Comparison of ENCODE assay signal across 20 mouse cellular contexts in the genomic region with DNA sequence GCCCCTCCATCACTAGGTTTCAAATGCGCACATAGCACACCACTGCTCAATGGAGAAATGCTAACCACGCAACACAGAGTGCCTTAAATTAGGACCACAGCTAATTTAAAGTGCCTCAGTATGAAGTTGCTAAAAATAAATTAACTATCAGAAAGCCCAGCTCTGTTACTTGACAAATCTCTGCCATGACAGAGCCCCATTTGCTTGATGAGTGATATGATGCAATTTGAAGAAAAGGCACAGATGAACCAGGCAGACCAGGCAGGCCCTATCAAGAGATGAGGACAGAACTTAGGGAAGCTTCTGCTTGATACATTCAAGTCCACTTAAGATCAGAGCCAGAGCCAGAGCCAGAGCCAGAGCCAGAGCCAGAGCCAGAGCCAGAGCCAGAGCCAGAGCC.
"Had no signal": no experiment of that assay in that cellular context is flagged by ENCODE, and none has a peak within 500 bp of the region (broad histone marks: within the 10 kb centered on the region; RNA-seq: fewer than 3 reads in every experiment).

No protein-coding gene starts in this region.

- DNase-seq: lung, adult 2 months; lung, postnatal 14 days; lung, postnatal 36 days; retina, postnatal 1 day; right cerebral cortex, adult 18-20 months; right cerebral cortex, postnatal 25 days; right cerebral cortex, postnatal 4 days; spleen, adult 18-20 months; thymus, adult 18-20 months; thymus, postnatal 14 days; thymus, postnatal 36 days had no signal

- H3K9ac ChIP-seq: lung, embryonic 15.5 days; midbrain, embryonic 13.5 days; midbrain, embryonic 15.5 days; neural tube, embryonic 13.5 days; neural tube, embryonic 15.5 days had no signal

- H3K36me3 ChIP-seq: lung, embryonic 15.5 days; midbrain, embryonic 13.5 days; midbrain, embryonic 15.5 days; neural tube, embryonic 13.5 days; neural tube, embryonic 15.5 days had no signal

- ATAC-seq: lung, postnatal 0 days; midbrain, embryonic 13.5 days; midbrain, embryonic 15.5 days had no signal

- H3K4me3 ChIP-seq: lung, embryonic 15.5 days; megakaryocyte, embryonic 14.5 days; midbrain, embryonic 13.5 days; midbrain, embryonic 15.5 days; neural tube, embryonic 13.5 days; neural tube, embryonic 15.5 days had no signal

- H3K27ac ChIP-seq: lung, embryonic 15.5 days; macrophage; midbrain, embryonic 13.5 days; midbrain, embryonic 15.5 days; neural tube, embryonic 13.5 days; neural tube, embryonic 15.5 days had no signal

- H3K4me2 ChIP-seq: lung, embryonic 15.5 days; midbrain, embryonic 11.5 days; midbrain, embryonic 13.5 days; midbrain, embryonic 15.5 days; neural tube, embryonic 13.5 days; neural tube, embryonic 15.5 days had no signal

- H3K4me1 ChIP-seq: lung, embryonic 15.5 days; midbrain, embryonic 13.5 days; midbrain, embryonic 15.5 days had no signal

- H3K9me3 ChIP-seq: lung, embryonic 15.5 days; megakaryocyte, embryonic 14.5 days; midbrain, embryonic 13.5 days; midbrain, embryonic 15.5 days; neural tube, embryonic 13.5 days; neural tube, embryonic 15.5 days had no signal

- H3K27me3 ChIP-seq: lung, embryonic 15.5 days; megakaryocyte, embryonic 14.5 days; midbrain, embryonic 13.5 days; midbrain, embryonic 15.5 days; neural tube, embryonic 13.5 days; neural tube, embryonic 15.5 days had no signal
